Mouse (Mus musculus) liver, embryonic 11.5 days (tissue): Measurements from ENCODE around the gene Gcc1. TPM values are rescaled to one million over a fixed set of nuclear protein-coding genes. Genes with fewer than 3 reads are reported as not detected.
A peak's percentile ranks its signal among the peaks of the same experiment; 100 is the strongest.

Source experiments
- ATAC-seq: fragments of 200-750 bp; cut with Nextera tagmentation; replicated peaks from 2 replicates; pipeline ENCODE4 v1.8.0; 2017; ENCODE audit warnings: moderate number of reproducible peaks, mild to moderate bottlenecking, moderate TSS enrichment, moderate library complexity; ENCODE audit not compliant: low FRiP score
- DNase-seq: peaks from one replicate; pipeline ENCODE4 v3.0.0-alpha.2; 2017; ENCODE audit warnings: low spot score
- H3K27ac ChIP-seq: fragments of 300-500 bp; sonication (generic); 2 replicates; pipeline ENCODE4 v1.5.1; 2014; ENCODE audit warnings: mild to moderate bottlenecking, low read depth, low read length, control low read depth
- H3K27me3 ChIP-seq: fragments of 300-500 bp; sonication (generic); replicated peaks from 2 replicates; pipeline ENCODE4 v1.6.1; 2014; ENCODE audit warnings: low read length, mixed read lengths; ENCODE audit not compliant: control insufficient read depth, insufficient read depth
- H3K36me3 ChIP-seq: fragments of 300-500 bp; sonication (generic); 2 replicates; pipeline ENCODE4 v1.6.1; 2014; ENCODE audit warnings: mild to moderate bottlenecking, low read length, moderate library complexity, mixed read lengths; ENCODE audit not compliant: control insufficient read depth, insufficient read depth
- H3K4me1 ChIP-seq: fragments of 300-500 bp; sonication (generic); replicated peaks from 2 replicates; pipeline ENCODE4 v1.6.1; 2014; ENCODE audit warnings: low read length, mixed read lengths; ENCODE audit not compliant: control insufficient read depth, insufficient read depth
- H3K4me2 ChIP-seq: fragments of 300-500 bp; sonication (generic); 2 replicates; pipeline ENCODE4 v1.6.1; 2014; ENCODE audit warnings: mild to moderate bottlenecking, control low read depth, moderate library complexity
- H3K4me3 ChIP-seq: fragments of 300-500 bp; sonication (generic); 2 replicates; pipeline ENCODE4 v1.5.1; 2014; ENCODE audit warnings: low read depth, low read length, control low read depth
- H3K9ac ChIP-seq: fragments of 300-500 bp; sonication (generic); 2 replicates; pipeline ENCODE4 v1.6.1; 2014; ENCODE audit warnings: low read depth, low read length, control low read depth
- H3K9me3 ChIP-seq: fragments of 300-500 bp; sonication (generic); 2 replicates; pipeline ENCODE4 v1.6.1; 2016; ENCODE audit warnings: low read length, inconsistent platforms, mixed read lengths; ENCODE audit not compliant: control insufficient read depth
- WGBS: fragments of 180-500 bp; shearing (Covaris S2); extraction: QIAGEN DNeasy Blood & Tissue Kit; methylation state at CpG from one replicate; pipeline ENCODE4 v1.1.7; 2014; 5-methylcytosine and 5-hydroxymethylcytosine counted together
- polyA plus RNA-seq: library from polyadenylated mRNA; unstranded; fragments of >200 nt; fragmentation: Nextera tagmentation; extraction: Ambion mirVana; gene quantifications from 2 replicates; pipeline ENCODE4 v1.2.1, GENCODE M21; 2014

Gcc1 gene
- polyA plus RNA-seq, 1 experiment from 2014 or later: 5.8 TPM

DNA sequence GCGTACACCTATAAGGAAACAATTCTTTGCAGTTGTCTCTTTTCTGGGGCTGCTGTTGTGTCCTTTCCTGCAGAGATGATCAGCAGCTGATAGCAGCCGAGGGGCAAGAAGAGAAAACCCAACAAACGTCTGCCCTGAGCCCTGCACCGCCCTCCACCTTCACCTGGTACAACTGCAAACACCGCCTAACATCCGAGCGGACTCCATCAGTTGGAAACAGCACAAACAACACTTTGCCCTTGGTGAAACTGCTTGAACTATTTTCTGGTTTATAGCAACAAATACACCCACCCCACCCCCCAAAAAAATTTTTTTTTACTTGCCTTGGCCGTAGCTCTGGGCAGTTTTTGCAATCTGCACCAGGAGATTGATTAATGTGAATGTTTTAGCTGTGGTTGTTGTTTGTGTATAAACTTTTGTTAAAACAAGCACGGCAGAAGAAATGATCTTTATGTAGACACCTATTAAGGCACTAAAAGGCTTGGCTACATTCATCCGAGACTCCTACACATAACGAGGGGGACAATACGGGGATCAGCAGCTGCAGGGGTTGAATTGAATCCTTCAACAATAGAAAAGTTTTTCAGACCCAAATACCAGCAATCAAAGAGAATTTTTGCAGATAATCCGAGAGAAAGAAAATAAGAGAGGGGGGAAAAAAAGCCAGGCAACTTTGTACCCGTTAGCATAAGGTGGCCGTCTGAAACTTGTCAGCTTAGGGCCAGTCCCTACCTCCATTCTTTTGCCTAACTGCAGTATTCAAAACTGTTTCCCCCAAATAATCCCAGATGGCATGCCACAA lies 31.9 kb downstream of the Gcc1 start:
- WGBS: 32% methylated on average over 15 of the region's 15 CpGs
- Histone ChIP-seq H3K27me3 (peaks cover 39% of the 10 kb centered on the region), H3K4me3 (no peak overlapping the region), H3K9ac (no peak overlapping the region), H3K27ac (no peak overlapping the region), H3K9me3 (peaks cover 3% of the 10 kb centered on the region; the same call in 1 of the 2 replicates), H3K4me2 (peak overlapping the region; percentile 60), H3K4me1 (no peaks in the 10 kb centered on the region), H3K36me3 (no peaks in the 10 kb centered on the region)
- ATAC-seq (no peak), DNase-seq (no peak)

DNA sequence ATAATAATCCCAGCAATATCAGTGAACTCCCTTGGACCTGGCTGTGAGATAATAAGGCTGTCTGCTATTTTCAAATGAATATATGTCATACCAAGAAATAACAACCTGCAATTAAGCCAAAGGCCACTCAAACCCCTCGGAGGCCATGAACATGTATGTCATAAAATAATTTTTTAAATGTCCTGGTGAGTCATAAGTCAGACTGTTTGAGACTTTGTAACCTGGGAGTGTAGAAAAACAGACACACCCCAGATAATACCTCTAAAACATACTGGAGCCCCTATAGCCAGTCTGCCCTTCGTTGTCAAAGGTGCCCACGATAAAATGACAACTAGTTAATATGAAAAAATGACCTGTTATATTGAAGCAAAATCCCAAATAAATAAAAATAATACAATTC lies 39.2 kb downstream of the Gcc1 start:
- H3K9me3 ChIP-seq: no peaks in the 10 kb centered on the region
- H3K36me3 ChIP-seq: no peaks in the 10 kb centered on the region
- no peaks in the 10 kb centered on the region for H3K27me3 ChIP-seq
- H3K9ac ChIP-seq: no peak overlapping the region
- WGBS: 85% methylated on average over 3 of the region's 3 CpGs
- no peak for DNase-seq
- no peak for ATAC-seq
- no peaks in the 10 kb centered on the region for H3K4me1 ChIP-seq
- no peak overlapping the region for H3K27ac ChIP-seq
- no peak overlapping the region for H3K4me2 ChIP-seq
- no peak overlapping the region for H3K4me3 ChIP-seq

DNA sequence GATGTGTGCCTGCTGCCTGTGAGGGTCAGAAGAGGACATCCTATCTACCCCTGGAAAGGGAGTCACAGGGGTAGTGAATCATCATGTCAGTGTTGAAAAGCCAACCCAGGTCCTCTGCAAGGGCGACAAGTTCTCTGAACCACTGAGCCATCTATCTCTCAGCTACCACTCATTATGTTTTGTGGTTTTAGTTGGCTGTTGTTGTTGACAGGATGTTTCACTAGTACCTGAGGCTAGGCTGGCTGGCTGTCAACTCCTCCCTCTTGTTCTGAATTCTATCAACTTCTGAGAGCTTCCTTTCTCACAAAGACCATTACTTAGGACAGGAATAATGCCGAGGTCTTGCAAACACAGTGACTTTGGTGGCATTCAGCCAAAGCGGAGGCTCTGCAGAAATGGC lies 43.0 kb downstream of the Gcc1 start:
- Histone ChIP-seq H3K27ac (no peak overlapping the region), H3K9ac (no peak overlapping the region), H3K9me3 (no peaks in the 10 kb centered on the region), H3K4me1 (no peaks in the 10 kb centered on the region), H3K36me3 (no peaks in the 10 kb centered on the region), H3K4me2 (no peak overlapping the region), H3K27me3 (no peaks in the 10 kb centered on the region), H3K4me3 (no peak overlapping the region)
- 72% methylated on average over 3 of the region's 3 CpGs for WGBS
- ATAC-seq (no peak), DNase-seq (no peak)

DNA sequence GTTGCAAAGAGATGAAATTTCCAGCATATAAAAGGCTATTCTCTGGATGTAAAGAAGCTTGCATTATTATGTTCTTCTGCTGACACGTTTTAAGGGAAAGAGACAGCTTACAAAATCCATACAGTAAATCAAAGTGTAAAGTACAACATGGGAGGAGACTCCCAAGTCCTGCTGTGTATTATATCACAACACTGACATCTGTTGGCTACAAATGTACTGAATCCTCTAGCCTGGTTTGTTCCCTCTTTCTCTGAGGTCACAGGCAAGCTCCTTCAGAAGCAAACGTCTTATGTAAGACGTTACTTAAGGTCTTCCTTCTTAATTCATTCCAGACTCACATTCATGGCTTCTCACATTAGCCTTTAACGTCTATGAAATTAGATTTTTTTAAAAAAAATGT lies 46.2 kb downstream of the Gcc1 start:
- H3K9me3 ChIP-seq: no peaks in the 10 kb centered on the region
- no peaks in the 10 kb centered on the region for H3K36me3 ChIP-seq
- H3K4me1 ChIP-seq: no peaks in the 10 kb centered on the region
- no peaks in the 10 kb centered on the region for H3K27me3 ChIP-seq
- no peak overlapping the region for H3K27ac ChIP-seq
- ATAC-seq: no peak
- H3K4me3 ChIP-seq: no peak overlapping the region
- DNase-seq: no peak
- 50% methylated on average over 4 of the region's 4 CpGs for WGBS
- H3K9ac ChIP-seq: no peak overlapping the region
- no peak overlapping the region for H3K4me2 ChIP-seq

DNA sequence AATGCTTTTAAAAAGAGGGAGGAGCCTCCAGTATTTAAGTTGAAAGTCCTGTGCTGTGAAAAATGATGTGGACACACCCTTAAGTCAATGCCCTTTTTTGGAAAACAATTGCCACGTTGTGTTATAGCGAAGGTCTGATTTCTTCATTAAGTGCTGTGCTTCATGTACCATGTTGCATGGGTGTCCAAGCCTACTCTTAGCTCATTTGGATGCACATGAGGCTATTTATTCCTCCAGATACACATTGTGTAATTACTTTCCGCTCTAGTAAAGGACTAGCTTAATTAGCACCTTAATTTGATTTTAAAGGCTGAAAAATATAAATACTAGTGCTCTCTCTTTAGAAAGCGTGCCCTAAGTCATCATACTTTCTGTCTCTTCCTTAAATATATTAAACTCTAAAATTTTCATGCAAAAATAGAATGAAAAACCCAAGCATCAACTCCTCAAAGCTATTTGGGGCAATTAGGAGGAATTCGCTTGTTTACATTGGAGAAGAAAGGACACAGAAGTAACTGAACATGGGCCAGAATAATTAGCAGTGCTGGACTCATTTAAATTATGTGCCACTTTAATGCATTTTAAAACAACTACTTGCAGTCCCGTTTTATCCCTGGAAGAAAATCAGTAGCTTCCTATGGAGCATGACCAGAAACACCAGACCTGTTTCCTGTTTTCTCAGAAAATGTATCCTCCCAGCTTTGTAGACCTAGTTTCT lies 58.1 kb downstream of the Gcc1 start:
- Histone ChIP-seq H3K4me2 (no peak overlapping the region), H3K27ac (no peak overlapping the region), H3K36me3 (no peaks in the 10 kb centered on the region), H3K4me1 (no peaks in the 10 kb centered on the region), H3K4me3 (no peak overlapping the region), H3K9ac (no peak overlapping the region), H3K27me3 (no peaks in the 10 kb centered on the region), H3K9me3 (no peaks in the 10 kb centered on the region)
- no peak for ATAC-seq
- WGBS: 74% methylated on average over 6 of the region's 6 CpGs
- DNase-seq: no peak

DNA sequence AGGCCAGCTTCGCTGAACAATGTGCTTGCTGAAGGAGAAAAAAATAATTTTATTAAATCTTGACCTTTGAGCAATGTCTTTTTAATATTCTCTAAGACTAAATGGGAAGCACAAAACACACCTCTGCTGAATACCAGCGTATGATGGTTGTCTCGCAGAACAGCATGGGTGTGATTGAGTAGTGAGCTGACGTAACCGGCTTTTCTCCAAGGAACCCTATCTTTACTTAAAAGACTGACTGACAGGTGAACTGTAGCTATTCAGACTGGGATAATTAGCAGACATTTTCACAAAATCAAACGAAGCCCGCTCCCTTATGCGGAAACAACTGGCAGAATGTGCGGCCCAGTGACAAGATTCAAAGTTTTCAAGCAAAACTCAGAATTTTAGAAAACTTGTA lies 60.6 kb downstream of the Gcc1 start:
- ATAC-seq (no peak), DNase-seq (no peak)
- no peak overlapping the region for H3K4me2 ChIP-seq
- no peaks in the 10 kb centered on the region for H3K36me3 ChIP-seq
- H3K27ac ChIP-seq: no peak overlapping the region
- no peaks in the 10 kb centered on the region for H3K27me3 ChIP-seq
- H3K9ac ChIP-seq: no peak overlapping the region
- 89% methylated on average over 9 of the region's 9 CpGs for WGBS
- H3K4me3 ChIP-seq: no peak overlapping the region
- no peaks in the 10 kb centered on the region for H3K9me3 ChIP-seq
- no peaks in the 10 kb centered on the region for H3K4me1 ChIP-seq

Other genes with a start within 250 kb of the Gcc1 start
- 39.5 and 41.2 TPM in 2 replicates for gene Zfp800, start 30.4 kb downstream of the Gcc1 start, polyA plus RNA-seq
- gene Arf5, start 4.8 kb downstream of the Gcc1 start, polyA plus RNA-seq: 348 and 356 TPM in 2 replicates
- gene Fscn3, start 601 bp downstream of the Gcc1 start, polyA plus RNA-seq: 0.33 and 0.55 TPM in 2 replicates
- gene Pax4, start 21.0 kb upstream of the Gcc1 start, polyA plus RNA-seq: 0.26 TPM in 1 of 2 replicates, not detected in the other
- gene Snd1, start 46.7 kb upstream of the Gcc1 start, polyA plus RNA-seq: 107 and 117 TPM in 2 replicates